Mouse (Mus musculus): ENCODE results near the gene Stard3. TPM values are rescaled to one million over a fixed set of nuclear protein-coding genes. Genes with fewer than 3 reads are reported as not detected.

Stard3 gene
- total RNA-seq (2015; ENCODE audit: low replicate concordance), result 4.6 and 8.3 TPM in 2 replicates
- total RNA-seq (2017; ENCODE audit: low replicate concordance), result 5.6 and 7.6 TPM in 2 replicates

DNA sequence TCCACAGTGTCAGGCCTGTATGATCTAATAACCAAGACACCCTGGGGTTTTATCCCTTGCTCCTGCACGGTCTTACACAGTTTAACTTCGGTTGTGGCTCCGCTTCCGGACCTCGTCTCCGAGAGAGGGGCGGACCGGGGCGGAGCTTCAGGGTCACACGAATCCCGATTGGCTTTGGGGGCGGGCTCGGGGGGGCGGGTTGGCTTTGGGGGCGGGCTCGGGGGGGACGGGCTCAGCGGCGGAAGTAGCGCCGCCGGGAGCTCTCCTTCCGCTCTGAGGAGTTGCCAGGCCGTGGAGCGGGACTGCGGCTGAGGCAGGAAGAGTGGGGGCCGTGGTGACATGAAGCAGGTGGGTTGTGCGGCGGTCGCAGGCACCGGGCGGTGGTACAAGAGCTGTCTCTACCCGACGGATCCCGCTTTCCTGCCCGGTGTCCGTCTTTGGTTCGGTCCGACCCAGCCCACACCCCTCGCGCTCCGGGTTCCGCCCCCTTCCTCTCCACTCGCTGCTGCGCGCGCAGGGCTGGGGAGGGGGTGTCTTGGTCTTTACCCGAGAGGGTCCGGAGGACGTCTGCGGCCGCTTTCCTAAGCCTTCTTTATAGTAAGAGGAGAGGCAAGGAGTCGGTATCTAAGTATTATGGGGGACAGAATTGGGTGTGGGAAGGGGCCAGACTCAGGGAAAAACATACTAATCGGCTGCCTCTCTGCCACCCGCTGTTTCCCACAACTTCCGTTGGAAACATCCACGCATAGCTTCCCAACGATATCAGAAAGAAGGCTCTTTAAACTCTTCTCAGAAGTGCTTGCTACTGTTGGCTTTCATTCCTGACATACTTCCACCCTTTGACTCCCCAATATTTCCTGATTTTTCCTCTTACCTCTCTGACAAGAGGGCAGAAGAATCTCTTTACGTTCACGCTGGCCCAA lies at the start of gene Stard3:
Gene Stard3, plus strand, starts transcription at position 208 of the 923 bp plus-strand sequence.
- peak; percentile 86 for ATAC-seq (replicated peaks; ENCODE audit: low FRiP score, poor library complexity, severe bottlenecking)

DNA sequence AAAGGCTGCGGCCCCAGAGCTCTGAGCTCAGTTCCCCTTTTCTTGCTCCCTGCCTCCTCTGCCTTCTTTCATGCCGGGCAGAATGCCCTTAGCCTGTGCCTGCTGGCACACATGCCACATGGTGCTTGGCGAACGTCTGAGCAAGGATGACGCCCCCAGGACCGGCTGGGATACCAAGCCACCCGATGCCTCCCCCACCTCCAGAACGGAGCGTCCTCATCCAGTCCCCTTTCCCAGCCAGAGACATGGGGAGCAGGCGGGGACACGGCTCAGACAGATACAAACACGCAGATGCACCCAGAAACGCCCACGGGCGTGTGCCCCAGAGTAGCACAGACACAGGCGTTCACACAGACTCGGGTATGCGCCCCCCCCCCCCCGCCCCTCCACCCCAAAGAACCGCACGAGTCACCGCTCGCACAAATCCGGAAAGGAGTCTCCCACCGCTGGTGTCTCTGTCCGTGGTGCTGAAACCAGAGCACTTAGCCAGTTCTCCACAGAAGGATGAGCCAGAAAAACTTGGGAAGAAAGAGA lies 44.3 kb upstream of the Stard3 start:
- no peak for ATAC-seq (replicated peaks; ENCODE audit: low FRiP score, poor library complexity, severe bottlenecking)

DNA sequence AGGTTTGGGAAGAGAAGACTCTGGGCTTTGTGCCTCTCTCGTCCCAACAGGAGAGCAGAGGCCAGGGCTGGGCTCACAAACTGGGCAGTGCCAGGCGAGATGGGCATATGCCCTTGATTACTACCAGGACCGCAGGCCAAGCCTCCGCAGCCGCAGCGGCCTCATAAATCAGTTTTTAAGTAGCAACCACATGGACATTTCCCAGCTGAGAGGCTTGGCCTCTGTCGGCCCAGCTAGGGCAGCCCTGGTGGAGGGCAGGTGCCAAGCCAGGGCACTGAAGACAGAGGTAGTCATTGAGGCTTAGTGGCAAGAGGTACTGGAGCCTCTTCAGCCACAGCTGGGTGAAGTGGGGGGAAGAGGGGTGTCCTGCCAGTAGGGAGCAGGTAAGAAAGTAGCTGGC lies 40.7 kb upstream of the Stard3 start:
- no peak for ATAC-seq (replicated peaks; ENCODE audit: low FRiP score, poor library complexity, severe bottlenecking)

DNA sequence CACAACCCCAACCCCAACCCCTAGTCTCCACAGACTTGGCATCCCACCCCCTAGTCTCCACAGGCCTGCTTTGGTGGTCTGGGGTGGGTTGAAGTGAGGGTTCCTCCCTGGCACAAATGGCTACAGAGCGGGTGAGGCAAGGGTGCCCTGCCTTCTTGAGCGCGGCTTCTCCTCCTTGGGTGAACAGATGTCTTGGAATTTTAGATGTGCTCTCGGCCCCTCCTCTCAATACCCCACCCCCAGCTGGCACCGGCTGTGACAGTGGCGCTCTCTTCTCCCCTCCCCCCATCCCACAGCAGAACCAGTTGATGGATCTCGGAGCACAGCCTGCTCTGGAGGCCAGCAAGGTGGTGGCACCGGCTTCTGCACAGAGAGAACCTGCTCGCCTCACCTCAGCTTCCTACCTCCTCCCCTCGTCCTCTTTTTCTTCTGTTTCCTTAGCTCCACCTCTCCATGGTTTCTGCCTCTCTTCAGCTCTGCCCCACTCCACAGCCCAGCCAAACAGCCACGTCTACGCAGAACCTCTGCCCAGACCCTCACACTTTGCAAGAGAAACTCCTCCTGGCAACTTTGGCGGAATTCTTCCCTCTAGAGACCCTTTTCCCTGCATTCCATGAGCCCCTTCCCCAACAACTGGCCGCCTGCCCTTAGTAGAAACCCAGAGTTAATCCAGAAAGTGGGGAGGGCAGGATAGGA lies 39.6 kb upstream of the Stard3 start:
- no peak for ATAC-seq (replicated peaks; ENCODE audit: low FRiP score, poor library complexity, severe bottlenecking)

DNA sequence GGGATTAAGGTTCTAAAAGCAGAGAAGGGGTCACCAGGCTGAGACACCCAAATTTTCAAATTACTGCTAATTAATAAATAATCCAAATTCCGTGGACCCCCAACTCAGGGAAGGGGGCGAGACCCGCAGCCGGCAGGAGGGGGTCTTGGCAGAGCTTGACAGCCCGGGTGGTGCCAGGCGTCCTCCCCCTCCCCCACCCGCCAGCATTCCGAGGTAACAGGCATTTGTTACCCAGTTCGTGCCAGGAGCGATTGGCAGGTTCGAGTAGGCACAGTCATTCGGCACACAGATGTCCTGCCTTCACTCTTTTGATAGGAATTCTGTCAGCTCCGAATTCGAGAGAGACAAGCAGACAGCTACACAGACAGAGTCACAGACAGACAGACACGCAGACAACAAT lies 39.0 kb upstream of the Stard3 start:
- ATAC-seq (replicated peaks; ENCODE audit: low FRiP score, poor library complexity, severe bottlenecking), result no peak

DNA sequence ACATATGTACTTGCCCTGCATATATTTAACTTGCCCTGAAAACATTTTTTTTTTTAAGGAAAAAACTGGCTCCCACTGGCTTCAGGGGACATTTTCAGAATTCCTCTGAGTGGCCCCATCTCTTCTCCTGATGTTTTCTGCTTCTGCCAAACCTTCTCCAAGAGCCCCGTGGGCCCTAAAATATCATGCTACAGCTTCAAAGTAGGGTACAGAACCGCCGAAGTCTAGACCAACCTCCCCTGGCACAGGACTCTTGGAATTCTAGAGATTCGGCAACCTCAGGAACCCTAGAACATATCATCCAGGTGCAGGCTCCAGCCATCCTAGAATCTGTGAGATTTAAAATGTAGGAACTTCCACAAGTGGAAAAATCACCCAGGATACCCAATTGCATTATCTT lies 38.6 kb upstream of the Stard3 start:
- ATAC-seq (replicated peaks; ENCODE audit: low FRiP score, poor library complexity, severe bottlenecking), result no peak

DNA sequence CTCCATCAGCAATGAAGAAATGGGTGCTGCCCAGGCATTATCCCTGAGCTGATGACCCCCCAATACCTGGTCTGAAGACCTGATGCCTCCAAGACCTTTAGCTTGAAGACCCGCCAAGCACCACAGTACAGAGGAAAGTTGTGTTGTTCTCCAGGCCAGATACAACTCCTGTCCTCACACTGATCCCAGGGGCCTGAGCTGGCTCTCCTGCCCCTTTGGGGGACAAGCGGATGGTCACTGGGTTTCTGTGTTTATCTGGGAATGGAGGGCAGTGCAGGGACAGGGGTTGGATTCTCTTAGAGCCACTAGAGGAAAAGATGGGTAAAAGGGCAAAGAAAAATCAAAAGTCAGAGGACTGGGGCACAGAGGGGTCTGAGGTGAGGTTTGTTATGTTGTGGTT lies 38.2 kb upstream of the Stard3 start:
- ATAC-seq (replicated peaks; ENCODE audit: low FRiP score, poor library complexity, severe bottlenecking), result no peak

DNA sequence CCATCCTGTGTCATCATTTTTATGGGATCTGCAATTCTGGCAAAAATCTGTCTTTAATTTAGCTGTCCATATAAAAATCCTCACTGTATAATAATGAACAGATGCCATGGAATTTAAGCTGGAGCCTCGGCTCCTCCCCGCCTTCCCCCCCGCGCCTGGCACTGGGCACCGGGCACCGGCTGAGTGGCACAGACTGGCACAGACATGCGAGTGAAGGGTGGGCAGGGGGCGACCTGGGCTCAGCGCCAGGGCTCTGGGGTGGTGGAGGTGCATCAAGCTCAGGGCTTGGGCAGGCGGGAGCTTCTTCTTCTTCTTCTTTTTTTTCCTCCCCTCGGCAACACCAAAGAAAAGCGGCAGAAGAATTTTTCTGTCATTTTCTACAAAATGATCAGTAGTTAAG lies 37.8 kb upstream of the Stard3 start:
- ATAC-seq (replicated peaks; ENCODE audit: low FRiP score, poor library complexity, severe bottlenecking), result no peak

DNA sequence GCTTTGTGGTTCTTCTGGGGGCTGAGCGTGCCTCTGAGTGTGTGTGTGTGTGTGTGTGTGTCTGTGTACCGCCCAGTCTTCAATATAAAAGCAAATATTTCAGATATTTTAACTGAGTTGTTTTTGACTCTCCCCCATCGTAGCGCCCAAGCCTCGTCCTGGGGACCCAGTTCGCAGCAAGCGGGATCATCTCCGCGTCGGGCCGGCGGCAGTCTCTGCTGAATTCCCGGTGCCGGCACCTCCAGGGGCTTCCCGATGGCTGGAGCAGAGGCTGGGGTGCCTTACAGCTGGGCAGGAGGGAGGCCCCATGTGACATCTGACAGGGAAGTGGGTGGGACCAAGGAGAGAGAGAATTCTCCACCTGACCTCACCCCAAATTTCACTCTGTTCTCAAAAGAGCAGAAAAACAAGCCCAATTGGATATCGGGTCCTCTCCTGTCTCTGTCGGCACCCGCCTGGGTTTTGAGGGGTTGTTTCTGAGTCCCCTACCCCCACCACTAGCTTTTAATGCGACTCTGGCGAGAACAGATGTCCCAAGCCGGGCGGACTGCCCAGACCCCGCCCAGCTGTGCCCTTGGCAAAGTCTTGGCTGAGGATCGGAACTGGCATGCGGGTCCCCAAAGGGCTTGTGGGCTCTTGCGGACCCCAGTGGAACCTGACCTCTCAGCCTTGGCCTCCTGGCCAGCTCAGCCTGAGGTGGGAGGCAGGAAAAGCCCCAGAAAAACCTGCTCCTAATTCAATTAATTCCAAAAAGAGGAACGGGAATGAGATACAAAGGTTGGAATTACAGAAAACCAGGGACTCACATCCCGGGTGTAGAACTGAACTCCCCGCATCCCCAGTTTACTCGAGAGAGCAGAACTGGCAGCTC lies 37.1 kb upstream of the Stard3 start:
- no peak for ATAC-seq (replicated peaks; ENCODE audit: low FRiP score, poor library complexity, severe bottlenecking)

DNA sequence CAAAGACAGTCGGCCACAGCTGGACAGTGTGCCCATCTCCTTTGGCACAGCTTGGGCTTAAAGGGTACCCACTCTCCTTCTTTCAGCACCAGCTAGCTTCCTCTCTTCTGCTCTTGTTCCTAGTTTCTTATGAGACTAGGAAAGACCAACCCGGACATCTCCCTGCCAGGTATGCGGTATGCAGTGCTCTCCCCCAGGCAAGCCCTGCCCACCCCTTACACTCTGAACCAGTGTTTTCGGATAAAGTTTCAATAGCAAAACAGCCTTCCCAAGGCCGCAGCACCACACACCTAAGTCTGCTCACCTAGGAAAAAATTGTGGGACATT lies 36.5 kb upstream of the Stard3 start:
- ATAC-seq (replicated peaks; ENCODE audit: low FRiP score, poor library complexity, severe bottlenecking), result no peak

DNA sequence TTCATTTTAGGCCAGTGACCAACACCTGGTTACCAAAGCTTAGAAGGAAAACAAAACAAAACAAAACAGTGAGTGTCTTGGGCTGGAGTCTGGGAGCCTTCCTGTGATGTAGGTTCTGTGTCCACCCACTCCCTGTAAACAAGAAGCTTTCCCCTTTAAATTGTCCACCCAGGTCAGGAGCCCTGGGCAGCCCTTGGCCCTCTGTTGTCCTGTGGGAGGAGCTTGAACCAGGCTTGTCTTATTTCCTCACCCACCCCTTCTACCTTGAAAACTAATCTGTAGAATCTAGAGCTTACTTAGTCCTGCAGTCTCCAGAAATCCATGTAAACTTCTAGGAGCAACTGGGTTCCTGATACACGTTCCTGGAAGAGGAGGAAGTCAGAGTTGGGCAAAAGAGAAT lies 36.0 kb upstream of the Stard3 start:
- no peak for ATAC-seq (replicated peaks; ENCODE audit: low FRiP score, poor library complexity, severe bottlenecking)

DNA sequence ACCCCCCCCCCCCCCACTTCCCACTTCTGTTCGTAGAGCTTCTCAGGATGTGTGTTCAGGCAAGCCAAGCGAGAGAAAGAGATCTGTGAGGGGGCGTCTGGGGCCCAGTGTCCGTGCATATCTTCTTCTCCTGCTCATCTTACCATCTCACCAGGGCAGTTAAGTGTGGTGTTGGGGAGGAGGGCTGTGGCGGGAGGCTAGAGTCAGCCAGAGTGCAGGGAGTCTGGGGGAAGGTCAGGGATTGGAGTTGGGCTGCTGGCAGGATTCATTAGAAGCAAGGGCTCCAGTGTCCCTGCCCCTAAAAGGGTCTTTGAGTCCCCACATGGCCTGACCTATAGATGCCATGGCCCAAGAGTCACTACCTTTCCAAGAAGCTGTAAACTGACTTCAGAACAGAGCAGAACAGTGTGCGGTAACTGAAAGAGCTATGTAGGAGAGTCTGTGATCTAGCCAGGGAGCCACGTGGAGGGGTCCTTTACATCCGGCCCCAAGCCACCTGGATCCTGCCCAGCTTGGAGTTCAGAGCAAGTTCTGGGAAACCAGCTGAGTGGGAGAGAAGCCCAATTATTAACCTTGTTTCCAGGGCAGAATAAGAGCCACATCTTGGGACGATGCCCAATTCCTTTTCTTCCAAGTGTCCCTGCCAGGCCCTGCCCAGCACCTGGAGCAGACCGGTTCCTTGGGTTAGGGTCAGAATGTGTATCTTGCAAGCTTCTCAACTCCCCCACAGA lies 34.9 kb upstream of the Stard3 start:
- no peak for ATAC-seq (replicated peaks; ENCODE audit: low FRiP score, poor library complexity, severe bottlenecking)

DNA sequence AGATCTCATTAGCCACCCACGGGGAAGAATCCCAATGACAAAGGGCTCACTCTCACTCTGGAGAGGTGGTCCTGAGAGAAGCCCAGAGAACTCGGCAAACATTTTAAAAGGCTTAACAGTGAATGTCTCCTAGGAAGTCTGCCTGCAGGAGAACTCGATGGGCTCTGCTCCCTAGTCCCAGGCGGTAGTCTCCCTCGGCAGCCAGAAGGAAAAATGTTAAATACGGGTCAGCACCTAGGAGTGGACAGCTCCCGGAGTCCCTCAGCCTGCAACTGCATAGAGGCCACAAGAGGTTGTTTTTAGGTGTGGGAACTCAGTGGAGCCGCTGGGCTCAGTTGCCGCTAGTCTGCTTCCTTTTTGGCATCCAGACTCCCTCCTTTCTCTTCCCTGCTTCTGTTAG lies 34.2 kb upstream of the Stard3 start:
- no peak for ATAC-seq (replicated peaks; ENCODE audit: low FRiP score, poor library complexity, severe bottlenecking)

DNA sequence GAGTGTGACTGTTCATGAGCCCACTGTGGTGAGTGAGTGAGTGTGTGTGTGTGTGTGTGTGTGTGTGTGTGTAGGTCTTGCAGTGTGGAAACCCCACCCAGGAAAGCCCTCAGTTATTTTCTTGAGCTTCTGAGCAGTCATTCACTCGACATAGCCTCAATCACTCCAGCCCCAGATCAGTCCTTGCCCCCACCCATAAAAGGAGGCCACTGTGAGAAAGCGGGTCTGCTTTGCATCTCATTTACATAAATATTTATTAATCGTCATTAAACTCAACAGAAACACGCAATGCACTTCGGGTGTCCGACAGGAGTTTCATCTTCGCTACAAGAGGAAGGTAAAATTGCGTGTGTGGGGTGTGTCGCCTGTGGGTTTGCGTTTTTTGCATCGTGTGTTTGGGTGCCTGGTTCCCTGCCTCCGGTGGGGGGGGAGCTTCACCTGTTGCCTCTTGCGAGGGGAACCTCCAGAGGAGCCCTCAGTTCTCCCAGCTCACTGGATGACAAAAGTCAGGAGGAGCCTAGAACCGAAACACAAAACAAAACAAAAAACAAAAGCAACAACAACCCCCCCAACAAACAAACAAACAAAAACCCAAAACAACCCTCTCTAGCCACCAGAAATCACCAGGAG lies 32.9 kb upstream of the Stard3 start:
- no peak for ATAC-seq (replicated peaks; ENCODE audit: low FRiP score, poor library complexity, severe bottlenecking)

DNA sequence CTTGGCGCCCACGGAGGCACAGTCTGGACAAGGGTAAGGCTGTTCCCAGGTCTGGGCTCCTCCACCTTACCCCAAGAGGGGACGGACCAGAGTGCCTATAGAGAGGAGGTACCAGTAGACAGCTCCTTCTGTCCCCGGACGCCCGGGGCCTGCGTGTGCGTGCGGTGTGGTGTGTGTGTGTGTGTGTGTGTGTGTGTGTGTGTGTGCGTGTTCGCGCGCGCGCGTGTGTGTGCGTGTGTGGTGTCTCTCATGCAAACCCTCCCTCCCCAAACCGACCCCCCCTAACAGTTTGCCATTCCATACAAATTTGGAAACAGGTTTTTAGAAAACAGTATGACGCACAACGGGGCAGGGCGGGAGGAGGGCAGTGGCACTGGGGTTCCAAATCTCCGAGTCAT lies 32.3 kb upstream of the Stard3 start:
- no peak for ATAC-seq (replicated peaks; ENCODE audit: low FRiP score, poor library complexity, severe bottlenecking)

DNA sequence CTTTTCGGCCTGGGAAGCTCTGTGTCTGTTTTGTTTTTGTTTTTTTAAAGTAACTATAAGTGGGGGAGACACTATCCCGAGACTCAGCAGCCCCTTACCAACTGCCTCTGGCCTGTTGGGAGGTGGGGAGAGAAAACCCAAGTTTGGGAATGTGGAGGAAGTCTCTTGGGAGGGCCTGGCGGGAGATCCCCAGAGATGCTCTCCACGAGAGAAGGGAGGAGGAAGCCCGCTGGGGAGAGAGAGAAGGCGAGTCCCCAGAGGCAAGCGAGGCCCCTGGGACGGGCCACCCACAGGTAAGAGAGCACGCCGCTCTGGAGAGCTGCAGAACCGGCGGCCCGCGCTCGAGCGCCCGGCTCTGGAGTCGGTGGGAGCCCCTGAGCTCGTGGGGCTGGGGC lies 31.4 kb upstream of the Stard3 start:
- no peak for ATAC-seq (replicated peaks; ENCODE audit: low FRiP score, poor library complexity, severe bottlenecking)

DNA sequence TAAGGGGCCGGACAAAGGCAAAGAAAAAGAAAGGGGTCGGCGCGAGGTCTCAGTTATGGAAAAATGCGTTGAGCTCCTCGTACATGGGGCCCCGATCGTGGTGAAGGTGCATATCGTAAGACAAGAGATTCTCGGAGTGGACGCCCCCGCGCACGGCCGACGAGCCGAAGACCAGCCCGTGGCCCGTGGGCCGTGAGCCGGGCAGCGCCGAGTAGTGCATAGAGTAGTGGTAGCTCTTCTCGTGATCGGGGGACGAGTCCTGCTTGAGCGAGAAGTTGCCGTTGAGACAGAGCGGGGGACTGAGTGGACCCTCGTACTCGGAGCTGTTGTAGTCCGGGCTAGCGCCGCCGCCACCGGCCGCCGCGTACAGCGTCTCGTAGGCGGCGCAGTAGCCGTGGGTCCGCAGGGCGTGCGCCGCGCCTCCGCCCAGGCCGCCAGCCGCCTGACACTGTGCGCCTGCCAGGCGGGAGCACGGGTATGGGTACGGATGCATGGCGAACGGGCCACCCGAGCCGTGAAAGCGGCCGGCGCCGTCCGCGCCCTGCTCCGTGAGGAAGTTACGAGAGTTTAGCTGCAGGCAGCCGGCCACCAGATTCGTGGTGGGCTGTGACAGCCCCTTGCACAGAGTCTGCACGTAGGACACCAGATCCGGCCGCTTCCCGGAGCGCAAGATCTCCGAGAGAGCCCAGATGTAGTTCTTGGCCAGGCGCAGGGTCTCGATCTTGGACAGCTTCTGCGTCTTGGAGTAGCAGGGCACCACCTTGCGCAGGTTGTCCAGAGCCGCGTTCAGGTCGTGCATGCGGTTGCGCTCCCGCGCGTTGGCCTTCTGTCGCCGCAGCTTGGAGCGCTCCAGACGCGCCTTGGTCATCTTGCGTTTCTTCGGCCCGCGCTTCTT lies 30.8 kb upstream of the Stard3 start:
- ATAC-seq (replicated peaks; ENCODE audit: low FRiP score, poor library complexity, severe bottlenecking), result no peak

DNA sequence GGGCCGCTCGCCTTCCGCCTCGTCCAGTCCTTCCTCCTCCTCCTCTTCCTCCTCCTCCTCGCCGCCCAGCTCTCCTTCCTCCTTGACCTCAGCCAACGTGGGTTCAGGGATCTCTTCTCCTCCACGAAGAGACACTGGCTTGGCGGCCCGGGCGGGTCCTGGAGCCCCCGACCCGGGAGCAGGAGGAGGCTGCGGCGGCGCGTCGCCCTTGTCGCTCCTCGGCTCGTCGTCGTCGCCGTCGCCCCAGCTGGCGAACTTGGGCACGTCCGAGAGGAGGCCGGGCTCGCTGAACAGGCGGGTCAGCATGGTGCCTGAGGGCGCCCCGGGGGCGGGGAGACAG lies 30.2 kb upstream of the Stard3 start:
- ATAC-seq (replicated peaks; ENCODE audit: low FRiP score, poor library complexity, severe bottlenecking), result no peak
